Mouse (Mus musculus) neural tube, embryonic 10.5 days (tissue): ENCODE measurements at regions not wholly inside any gene's neighbourhood (a gene's known extent, or its start where the extent isn't known, plus 50 kb on each side); places are given as distances from the start of the nearest gene placed in this dataset.

Source experiments
- DNase-seq: peaks from one replicate; pipeline ENCODE4 v3.0.0-alpha.2; 2017; ENCODE audit warnings: low spot score; ENCODE audit errors: extremely low spot score

DNA sequence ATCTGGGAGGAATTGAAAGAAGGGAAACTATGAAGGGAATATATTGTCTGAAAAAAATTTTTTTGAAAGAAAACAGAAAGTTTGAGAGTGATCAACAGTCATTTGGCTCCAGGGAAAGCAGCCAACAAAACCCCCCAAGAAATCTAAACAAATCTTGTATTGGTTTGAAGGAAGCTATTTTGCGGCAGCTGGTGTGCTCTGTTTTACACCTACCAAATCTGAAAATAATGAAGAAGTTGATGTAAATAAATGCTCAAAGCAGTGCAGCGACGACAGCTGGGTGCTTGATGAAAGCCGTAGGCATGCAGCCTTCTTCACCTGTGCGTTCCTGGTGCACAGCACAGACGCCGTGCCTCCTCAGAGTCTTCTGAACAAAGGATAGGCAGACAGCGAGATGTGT is 488.2 kb downstream of the Tmem132b start:
- no peak for DNase-seq

DNA sequence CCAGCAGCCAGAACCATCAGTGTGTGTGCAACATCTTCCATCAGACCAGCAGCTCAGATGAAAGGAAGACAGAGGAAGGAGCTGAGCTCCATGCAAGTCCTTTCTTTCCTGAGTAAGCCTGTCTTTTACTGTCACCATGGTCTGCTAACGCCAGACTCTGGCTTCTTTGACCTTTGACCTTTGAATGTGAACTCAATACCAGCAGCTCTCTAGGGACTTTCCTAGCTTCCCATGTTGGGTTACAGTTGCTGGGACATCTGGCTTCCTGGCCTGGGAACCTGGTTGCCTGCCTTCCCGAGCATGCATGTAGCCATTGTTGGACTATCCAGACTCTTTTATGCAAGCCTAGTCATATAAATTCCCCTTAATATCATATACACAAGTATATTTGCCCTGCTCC is 492.3 kb downstream of the Tmem132b start:
- no peak for DNase-seq

DNA sequence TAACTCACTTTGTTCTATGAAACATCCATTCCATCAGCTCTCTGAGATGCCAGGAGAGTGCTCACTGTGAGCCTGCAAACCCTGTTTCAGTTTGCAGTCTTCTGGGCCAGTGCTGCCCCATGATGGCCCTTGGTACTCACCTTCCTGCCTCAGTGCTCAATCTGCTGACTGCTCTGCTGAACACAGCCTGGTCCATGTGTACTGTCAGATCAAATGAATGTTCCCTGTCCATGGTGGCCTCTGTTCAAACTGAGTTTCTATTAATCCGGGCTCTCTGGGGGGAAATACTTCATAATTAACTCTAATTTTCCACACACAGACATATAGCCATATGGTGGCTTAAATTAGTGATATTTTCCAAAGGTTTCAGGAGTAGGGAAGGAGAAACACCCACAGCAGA is 503.3 kb downstream of the Tmem132b start:
- DNase-seq: no peak

DNA sequence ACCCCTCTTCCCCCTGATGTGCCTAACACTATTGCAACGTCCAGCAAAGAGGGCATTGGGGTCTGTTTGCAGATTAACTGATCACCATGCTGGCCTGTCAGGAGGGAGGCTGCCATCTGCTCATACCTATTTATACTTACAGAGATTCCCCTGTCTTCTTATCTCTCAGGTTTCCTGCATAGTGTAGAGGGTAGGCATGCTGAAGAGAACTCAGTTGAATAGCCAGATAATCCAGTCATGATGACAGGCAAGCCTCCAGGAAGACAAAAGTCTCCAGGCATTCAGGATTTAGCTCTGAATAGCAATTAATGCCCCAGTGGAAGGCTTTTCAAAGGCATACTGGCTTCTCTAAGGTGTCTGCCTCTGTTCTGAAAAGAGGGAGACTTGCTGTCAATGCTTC is 505.1 kb downstream of the Tmem132b start:
- no peak for DNase-seq

DNA sequence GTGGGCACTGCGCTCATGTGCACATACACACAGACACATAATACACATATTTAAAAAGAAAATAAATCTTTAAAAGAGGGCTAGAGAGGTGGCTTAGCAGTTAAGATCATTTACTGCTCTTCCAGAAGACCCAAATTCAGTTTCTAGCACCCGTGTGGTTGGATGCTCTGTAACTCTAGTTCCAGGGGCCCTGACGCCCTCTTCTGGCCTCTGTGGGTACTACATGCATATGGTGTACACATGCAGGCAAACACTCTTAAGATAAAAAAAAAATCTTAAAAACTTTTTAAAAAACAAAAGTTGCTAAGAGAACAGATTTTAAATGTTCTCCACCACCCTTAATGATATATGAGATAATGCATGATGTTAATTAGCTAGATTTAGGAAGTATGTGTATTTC is 514.2 kb downstream of the Tmem132b start:
- no peak for DNase-seq

DNA sequence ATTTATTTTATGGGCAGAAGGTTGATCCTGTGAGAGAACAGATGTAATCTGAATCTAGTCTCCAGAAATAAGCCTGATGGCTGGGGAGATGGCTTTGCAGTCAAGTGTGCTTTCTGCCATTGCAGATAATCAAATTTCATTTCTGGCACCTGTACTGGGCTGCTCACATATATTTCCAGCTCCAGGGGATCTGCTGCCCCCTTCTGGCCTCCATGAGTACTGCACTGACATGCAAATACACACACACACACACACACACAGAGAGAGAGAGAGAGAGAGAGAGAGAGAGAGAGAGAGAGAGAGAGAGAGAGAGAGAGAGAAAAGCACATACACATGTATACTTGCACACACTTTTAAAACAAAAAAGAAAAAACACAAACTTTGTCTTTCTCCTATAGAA is 532.1 kb downstream of the Tmem132b start:
- DNase-seq: no peak

DNA sequence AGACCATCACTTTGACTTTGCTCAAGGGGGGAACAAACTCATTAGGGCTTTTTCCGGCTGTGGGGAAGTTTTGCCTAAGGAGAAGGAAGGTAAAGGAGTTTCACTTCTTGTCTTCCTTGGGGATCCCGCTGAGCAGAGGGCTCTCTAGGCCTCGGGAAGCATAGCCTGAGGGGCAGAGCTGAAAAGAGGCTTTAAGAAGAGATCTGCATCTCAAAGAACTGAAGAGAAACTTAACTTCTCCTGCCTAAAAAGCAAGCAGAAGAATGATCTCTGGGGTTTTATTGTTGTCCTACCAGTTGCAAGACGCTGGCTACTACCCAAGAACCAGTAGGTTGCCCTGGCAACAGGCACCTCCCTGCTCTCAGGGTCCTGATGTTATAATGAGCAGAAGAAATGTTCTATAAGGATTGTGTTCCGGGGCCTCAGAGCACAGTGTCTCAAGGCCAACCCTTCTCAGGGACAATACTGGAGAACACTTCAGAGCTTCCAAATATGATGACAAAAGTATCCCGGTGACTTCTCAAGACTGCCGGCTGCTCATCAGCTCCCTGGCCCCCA is 547.8 kb downstream of the Tmem132b start:
- no peak for DNase-seq

DNA sequence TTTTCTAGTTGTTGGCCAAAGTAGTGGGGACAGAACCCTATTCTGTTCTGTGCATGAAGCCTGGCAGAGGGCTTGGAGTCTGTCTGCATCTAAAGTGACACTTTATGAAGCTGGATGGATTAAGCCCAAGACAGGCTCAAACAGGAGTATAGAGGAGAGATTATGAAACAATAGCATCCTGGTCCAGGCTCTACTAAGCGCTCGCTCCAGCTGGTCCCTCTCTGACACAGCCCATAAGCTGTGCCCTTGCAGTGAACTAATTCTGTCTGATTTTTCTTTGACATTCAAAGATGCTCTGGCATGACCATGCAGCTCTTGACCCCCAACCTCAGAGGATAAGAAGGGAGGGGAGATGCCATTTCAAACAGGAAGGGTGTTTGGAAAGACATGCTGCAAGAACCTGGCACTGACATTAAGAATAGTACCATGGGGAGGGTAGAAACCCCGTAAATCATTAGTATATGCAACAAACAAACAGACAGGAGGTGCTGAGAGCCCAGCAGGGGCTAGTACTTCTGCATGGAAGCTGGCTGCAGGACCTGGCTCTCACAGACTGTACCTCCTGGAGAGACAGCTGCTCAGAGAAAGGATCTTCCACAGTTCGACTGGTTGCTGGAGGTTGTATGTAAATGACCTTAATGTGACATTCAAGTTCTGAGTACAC is 556.8 kb downstream of the Tmem132b start:
- DNase-seq: no peak

DNA sequence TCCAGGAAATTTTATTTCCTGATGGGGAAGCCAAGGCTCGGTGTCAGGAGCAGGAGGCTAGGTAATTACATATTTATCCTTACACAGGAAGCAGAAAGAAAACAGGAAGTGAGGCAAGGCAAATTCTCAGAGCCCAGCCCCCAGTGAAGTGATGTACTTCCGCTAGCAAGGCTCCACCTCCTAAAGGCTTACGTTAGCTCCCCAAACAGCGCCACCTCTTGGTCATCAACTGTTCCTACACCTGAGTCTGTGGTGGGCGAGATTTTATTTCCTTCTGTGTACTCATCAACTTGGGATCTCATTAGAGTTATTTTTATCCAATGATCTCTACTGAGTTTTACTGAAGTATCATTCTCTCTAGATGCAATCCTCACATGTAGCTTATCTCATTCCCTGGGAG is 561.6 kb downstream of the Tmem132b start:
- no peak for DNase-seq

DNA sequence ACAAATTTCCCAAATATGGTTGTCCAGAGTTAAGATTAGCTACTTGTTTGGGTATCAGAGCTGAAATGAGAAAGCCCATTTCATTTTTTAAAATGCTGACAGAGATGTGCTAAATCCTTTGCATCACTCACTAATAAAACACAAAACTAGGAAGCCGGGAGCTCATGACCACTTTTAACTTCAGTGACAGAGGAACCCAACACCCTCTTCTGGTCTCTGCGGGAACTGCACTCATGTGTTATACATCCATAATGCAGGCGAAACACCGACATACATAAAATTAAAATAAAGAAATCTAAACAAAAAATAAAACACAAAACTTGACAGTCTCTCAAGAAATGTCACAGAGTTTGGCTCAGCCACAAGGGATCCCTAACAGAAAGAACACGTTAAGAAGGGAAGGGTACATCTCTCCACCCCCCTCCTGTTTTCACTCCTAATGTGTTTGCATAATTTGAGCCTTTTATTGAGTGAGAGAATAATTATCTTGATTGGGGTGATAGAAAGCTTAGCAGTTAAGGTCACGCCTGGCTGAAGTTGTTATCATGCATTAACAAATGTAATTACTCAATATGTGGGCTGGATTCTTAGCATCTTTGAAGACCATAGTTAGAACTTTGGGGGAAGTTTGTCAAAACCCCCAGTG is 565.2 kb downstream of the Tmem132b start:
- DNase-seq: no peak

DNA sequence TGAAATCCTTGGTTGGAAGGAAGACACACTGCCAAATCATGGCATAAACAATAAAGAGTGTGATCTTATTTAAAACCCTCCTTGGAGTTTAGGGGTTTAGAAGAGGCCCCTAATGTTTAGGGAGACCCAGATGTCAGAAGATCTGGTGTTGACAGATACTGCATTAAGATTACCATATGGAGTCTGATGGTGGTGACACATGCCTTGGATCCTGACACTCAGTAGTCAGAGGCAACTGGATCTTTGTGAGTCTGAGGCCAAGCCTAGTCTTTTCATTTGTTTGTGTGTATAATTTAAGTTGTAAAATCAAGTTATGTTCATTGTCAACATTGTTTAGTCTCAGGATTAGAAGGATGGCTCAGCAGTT is 565.7 kb downstream of the Tmem132b start:
- DNase-seq: no peak

DNA sequence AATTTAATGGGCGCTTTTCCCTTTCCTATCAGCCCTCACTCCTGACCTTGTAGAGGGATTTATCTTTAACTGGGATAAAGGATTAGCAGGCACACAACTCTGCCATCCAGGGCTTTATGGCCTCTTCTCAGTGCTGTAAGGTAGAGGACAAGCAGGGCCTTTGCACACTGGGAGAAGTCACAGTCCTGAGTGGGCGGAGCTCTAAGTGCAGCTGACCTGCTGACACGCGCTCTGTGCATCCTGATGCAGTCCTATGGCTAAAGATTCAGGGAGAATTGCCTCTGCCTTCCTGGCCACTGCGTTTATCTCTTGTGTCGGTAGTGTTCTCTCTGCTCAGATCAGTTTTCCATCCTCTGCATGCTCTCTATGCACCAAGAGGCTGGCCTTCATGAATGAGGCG is 566.9 kb downstream of the Tmem132b start:
- DNase-seq: no peak

DNA sequence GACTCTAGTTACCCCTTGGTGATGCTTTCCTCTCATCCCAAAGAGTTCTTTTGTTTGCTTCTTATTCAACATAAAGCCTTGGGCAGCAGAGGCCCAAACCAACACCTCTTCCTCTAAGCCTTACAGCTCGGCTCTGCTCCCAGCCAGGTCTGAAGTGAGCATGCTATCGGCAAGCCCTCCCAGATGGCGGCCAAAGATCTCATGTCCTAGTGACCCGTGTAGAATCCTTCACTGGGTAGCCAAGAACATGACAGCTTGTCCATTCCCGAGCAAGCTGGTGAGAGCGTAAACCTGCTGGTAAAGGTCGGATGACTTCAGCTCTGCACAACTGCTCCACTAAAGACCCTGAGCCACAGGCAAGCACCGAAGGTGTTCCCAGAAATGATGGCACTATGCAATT is 568.4 kb downstream of the Tmem132b start:
- no peak for DNase-seq

DNA sequence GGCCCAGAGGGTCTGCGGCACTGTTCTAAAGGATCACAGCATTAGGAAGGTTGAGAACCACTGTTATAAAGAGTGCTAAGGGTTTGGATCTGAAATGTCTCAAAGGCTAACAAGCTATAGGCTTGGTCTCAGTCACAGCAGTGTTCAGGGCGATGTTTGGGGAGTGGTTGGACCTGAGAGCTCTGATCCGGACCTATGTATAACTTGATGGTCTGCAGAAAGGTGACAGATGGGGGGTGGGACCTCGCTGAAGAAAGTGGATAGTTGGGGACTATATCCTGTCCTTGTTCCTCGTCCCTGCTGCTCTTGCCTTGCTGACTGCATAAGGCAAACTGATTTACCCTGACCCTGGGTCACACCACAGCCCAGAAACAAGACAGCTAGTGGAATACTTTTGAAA is 572.9 kb downstream of the Tmem132b start:
- no peak for DNase-seq

DNA sequence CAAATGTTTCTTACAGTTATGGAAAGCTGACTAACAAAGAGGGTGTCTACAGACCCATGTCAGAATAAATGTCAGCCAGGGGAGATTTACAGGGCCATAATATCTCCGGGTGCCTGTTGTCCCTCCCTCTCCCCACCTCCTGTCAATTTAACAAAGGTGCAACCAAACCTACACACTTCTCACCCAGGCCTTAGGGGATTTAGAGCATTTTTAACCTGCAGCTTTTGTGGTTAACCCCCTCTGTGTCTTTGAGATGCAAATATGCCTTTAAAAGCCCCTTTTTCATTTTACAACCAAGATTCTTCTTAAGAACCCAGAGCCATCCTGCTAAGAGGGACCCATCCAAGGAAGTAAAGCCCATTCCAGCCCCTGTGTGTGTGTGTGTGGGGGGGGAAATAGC is 573.3 kb downstream of the Tmem132b start:
- no peak for DNase-seq

DNA sequence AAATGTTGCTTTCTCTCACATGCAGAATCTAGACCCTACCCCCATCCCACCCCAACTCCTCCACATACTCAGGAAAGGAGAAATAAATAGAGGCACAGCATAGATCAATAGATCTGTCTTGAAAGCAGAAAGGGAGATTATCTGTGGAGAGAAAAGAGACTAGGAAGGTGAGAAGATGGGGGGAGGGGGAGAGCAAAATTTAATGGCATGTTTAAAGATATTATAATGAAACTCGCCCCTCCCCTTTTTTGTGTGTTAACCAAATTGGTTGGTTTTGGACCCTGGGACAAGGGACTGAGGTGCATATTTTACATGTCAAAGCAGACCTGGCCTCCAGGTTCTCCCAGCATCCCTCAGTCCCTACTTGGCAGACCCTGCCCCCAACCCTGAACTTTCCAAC is 573.9 kb downstream of the Tmem132b start:
- DNase-seq: no peak

DNA sequence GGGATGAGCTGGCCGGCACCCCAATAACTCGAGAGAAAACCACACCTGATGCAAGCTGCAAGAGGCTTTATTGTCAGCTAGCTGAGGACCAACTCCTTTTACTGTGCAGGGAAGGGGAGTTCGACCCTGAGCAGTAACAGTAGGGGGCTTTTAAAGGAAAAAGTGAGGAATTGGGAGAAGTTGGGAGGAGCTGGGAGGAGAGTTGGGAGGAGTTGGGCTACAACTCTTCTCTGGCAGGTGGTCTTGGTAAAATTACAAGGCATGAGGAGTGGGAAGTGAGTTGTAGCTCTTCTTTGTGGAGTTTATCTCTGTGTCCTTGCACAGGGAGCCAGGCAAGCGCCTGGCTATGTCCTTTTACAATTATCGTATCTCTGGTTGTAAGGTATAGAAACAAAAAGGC is 575.4 kb downstream of the Tmem132b start:
- no peak for DNase-seq

DNA sequence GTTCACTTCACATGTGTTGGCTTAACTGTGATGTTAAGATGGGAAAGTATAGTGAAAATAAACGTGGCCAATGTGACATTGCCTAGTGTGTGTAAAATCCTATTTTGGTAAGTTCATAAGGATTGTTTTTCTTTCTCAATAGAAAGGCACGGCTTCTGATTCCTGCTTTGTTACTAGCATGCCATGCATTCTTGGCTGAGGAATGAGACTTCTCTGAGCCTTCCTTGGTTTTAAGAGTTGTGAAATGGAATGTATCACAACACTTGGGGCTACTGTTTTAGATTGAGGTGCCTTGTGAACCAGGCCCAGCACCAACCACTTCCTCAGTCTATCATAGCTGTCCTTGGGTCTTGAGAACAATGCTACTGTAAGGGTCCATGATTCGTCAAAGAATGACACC is 577.3 kb downstream of the Tmem132b start:
- DNase-seq: no peak

DNA sequence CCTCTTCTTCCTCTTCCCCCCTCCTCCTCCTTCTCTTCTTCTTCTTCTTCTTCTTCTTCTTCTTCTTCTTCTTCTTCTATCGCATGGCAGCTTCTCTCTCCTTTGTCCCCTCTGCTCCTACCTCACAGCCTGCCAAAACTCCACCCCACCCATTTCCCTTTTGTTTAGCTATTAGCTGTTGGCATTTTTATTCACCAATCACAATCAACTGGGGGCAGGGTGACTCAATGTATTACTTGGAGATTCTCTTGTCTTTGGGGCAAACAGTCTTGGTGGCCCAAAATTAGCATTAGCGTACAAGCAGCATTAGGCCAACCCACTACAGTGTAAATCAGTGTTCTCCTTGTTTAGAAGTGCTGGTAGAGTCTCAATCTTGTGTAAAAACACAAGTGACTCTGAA is 585.7 kb downstream of the Tmem132b start:
- no peak for DNase-seq

DNA sequence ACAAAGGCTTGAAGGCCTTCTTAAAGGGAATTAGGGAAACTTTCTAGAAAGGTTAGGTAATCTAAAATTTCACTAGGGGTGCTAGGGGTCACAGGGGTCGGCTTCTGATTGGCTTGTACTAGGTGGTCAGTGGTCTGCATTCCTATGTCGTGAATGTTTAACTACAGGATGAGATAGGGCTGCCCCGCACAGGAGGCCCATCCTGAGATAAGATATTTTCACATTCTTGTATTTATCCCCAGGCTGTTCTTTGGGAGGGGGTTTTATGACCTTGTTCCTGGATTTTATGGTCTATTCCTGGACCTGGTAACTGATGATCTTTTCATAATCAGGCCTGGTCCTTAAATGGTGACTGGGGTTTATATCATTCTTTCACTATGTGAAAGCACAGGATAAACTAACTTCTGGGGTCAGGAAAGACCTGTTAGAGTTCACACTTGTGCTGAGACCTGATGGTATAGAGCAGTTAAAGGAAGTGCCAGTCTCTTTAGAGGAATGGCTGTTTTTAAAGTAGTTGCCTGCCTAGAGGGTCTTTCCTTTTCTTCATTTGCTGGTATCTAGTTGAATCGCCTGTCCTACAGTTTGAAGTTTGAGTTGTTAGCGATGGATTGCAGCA is 586.4 kb downstream of the Tmem132b start:
- no peak for DNase-seq

DNA sequence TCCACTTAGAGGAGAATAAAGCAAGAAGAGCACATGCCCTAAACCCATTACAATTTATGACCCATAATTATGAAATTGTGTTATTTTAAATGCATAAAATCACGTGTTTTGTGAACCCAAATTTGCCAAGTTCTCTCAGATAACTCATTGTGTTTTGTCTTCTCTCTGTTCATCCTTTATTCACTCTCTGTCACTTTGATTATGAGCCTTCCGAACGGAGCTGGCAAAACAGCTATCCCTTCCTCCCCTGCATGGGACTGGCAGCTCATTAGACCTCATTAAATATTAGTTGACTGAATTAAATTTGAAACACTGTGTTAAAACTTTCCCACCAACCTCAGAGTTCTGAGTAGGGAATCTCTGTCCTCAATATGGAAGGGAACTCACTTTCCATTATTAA is 587.2 kb downstream of the Tmem132b start:
- DNase-seq: no peak

DNA sequence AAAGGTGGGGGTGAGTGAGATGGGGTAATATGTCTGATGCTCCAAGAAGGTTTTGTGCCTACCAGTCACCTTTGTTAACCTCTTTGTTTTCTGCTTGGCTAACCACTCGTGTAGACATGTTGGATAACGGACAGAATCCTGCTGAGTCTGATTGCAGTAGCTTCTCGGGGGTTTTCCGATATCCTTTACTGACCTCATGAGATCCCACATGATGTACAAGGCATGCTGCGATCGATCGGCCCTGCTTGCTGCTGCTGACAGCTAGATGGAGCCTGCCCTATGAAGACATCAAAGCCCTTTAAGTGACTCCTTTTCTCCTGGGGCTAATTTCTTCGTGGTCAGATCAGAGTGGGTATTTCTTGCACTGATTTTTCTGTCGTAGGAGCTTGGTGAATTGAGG is 591.6 kb downstream of the Tmem132b start:
- no peak for DNase-seq

DNA sequence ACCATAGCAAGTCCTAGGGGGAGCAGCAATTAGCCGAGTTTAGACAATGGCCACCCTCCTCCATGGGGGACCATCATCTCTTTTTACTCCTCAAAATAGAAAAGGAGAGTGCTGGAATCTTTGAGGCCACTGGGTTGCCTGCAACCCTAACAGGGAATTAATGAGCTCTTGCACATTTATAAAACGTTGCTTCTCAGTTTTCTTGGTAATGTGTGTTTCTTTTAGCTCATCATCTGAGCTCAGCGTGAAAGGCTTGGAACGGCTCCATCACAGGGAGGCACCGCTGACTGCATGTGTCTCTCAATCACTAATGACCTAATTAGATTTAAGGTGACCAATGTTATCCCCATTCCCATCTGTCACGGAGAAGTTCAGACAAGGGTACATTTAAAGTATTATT is 595.9 kb downstream of the Tmem132b start:
- DNase-seq: no peak
